In genomic region chr4:53115410-53115809, GRCm38 (mm10) we compare ENCODE assay signal across 9 mouse cellular contexts. TPM values are rescaled to one million over a fixed set of nuclear protein-coding genes. Genes with fewer than 3 reads are reported as not detected.
DNase-seq lines count a peak whose midpoint lies in the region; ATAC-seq lines count a peak whose summit lies in the region.
"Had no signal": no experiment of that assay in that cellular context is flagged by ENCODE, and none has a peak within 500 bp of the region (broad histone marks: within the 10 kb centered on the region; RNA-seq: fewer than 3 reads in every experiment).

No protein-coding gene starts in this region.

- no peak overlapping the region for H3K4me2 ChIP-seq in hindbrain, embryonic 16.5 days (ENCODE audit: low read length)
- no peak overlapping the region for H3K4me2 ChIP-seq in neural tube, embryonic 15.5 days
- H3K4me2 ChIP-seq in embryonic facial prominence, embryonic 11.5 days (ENCODE audit: low read depth, low read length), result no peak overlapping the region
- H3K4me2 ChIP-seq in forebrain, embryonic 16.5 days (ENCODE audit: low read length), result no peak overlapping the region
- H3K4me2 ChIP-seq: forebrain, embryonic 13.5 days had no signal

- no peak for ATAC-seq in hindbrain, embryonic 16.5 days
- ATAC-seq in neural tube, embryonic 15.5 days (ENCODE audit: low FRiP score), result no peak
- no peak for ATAC-seq in embryonic facial prominence, embryonic 11.5 days (replicated peaks; ENCODE audit: insufficient number of reproducible peaks, low FRiP score, low TSS enrichment, low read depth)
- ATAC-seq in forebrain, embryonic 16.5 days, result no peak
- ATAC-seq: forebrain, embryonic 13.5 days had no signal

- H3K36me3 ChIP-seq in hindbrain, embryonic 10.5 days, result no peaks in the 10 kb centered on the region
- no peaks in the 10 kb centered on the region for H3K36me3 ChIP-seq in hindbrain, embryonic 16.5 days (ENCODE audit: control insufficient read depth, insufficient read depth, low read length)
- H3K36me3 ChIP-seq in neural tube, embryonic 15.5 days, result no peaks in the 10 kb centered on the region
- no peaks in the 10 kb centered on the region for H3K36me3 ChIP-seq in embryonic facial prominence, embryonic 11.5 days (replicated peaks; ENCODE audit: control insufficient read depth, insufficient read depth, low read depth, low read length)
- 0 out of 2 replicates have a peak, but pooled peaks cover 3% of the 10 kb centered on the region for H3K36me3 ChIP-seq in forebrain, embryonic 16.5 days (ENCODE audit: control insufficient read depth, insufficient read depth)

- DNase-seq in hindbrain, embryonic 10.5 days (ENCODE audit: low spot score), result peak; percentile 47
- DNase-seq in neural tube, embryonic 10.5 days (ENCODE audit: extremely low spot score, low spot score), result peak; percentile 21
- DNase-seq in embryonic facial prominence, embryonic 11.5 days (ENCODE audit: low spot score), result peak; percentile 13
- DNase-seq in lung, postnatal 4 days, result peak; percentile 34 to 67
- DNase-seq in layer of hippocampus, adult 18-20 months (ENCODE audit: low spot score in 2 of 2), result no peak

- H3K9ac ChIP-seq in hindbrain, embryonic 16.5 days (ENCODE audit: low read depth, low read length), result no peak overlapping the region
- H3K9ac ChIP-seq in neural tube, embryonic 15.5 days (replicated peaks), result no peak overlapping the region
- no peak overlapping the region for H3K9ac ChIP-seq in embryonic facial prominence, embryonic 11.5 days (replicated peaks; ENCODE audit: low read length)
- no peak overlapping the region for H3K9ac ChIP-seq in forebrain, embryonic 16.5 days (replicated peaks; ENCODE audit: low read depth, low read length)
- H3K9ac ChIP-seq: forebrain, embryonic 13.5 days had no signal

- H3K9me3 ChIP-seq in hindbrain, embryonic 10.5 days, result no peaks in the 10 kb centered on the region
- H3K9me3 ChIP-seq in hindbrain, embryonic 16.5 days (ENCODE audit: control insufficient read depth, low read length), result no peaks in the 10 kb centered on the region
- no peaks in the 10 kb centered on the region for H3K9me3 ChIP-seq in neural tube, embryonic 15.5 days (replicated peaks)
- no peaks in the 10 kb centered on the region for H3K9me3 ChIP-seq in embryonic facial prominence, embryonic 11.5 days (replicated peaks; ENCODE audit: control insufficient read depth, low read length)
- H3K9me3 ChIP-seq in forebrain, embryonic 16.5 days (ENCODE audit: control insufficient read depth, low read length), result no peaks in the 10 kb centered on the region
- H3K9me3 ChIP-seq: forebrain, embryonic 13.5 days had no signal

- no peak overlapping the region for H3K4me3 ChIP-seq in hindbrain, embryonic 10.5 days
- H3K4me3 ChIP-seq in hindbrain, embryonic 16.5 days (ENCODE audit: low read length), result no peak overlapping the region
- H3K4me3 ChIP-seq in neural tube, embryonic 15.5 days (replicated peaks), result no peak overlapping the region
- no peak overlapping the region for H3K4me3 ChIP-seq in embryonic facial prominence, embryonic 11.5 days (ENCODE audit: low read depth, low read length)
- no peak overlapping the region for H3K4me3 ChIP-seq in forebrain, embryonic 16.5 days (replicated peaks; ENCODE audit: low read length)
- H3K4me3 ChIP-seq: forebrain, embryonic 13.5 days had no signal

- peak overlapping the region; percentile 53 for H3K27ac ChIP-seq in hindbrain, embryonic 10.5 days
- no peak overlapping the region for H3K27ac ChIP-seq in hindbrain, embryonic 16.5 days (ENCODE audit: low read depth, low read length)
- H3K27ac ChIP-seq in neural tube, embryonic 15.5 days (replicated peaks), result no peak overlapping the region
- H3K27ac ChIP-seq in embryonic facial prominence, embryonic 11.5 days (replicated peaks; ENCODE audit: low read depth, low read length), result no peak overlapping the region
- H3K27ac ChIP-seq in forebrain, embryonic 16.5 days (ENCODE audit: low read length), result no peak overlapping the region
- H3K27ac ChIP-seq: forebrain, embryonic 13.5 days had no signal

- WGBS in hindbrain, embryonic 10.5 days, result 37% methylated on average over 4 of the region's 4 CpGs
- 41% methylated on average over 4 of the region's 4 CpGs for WGBS in hindbrain, embryonic 16.5 days
- WGBS in neural tube, embryonic 15.5 days, result 60% methylated on average over 4 of the region's 4 CpGs
- 37% methylated on average over 4 of the region's 4 CpGs for WGBS in embryonic facial prominence, embryonic 11.5 days
- WGBS in forebrain, embryonic 16.5 days, result 56% methylated on average over 4 of the region's 4 CpGs

- no peaks in the 10 kb centered on the region for H3K27me3 ChIP-seq in hindbrain, embryonic 10.5 days (ENCODE audit: insufficient read depth, poor library complexity, severe bottlenecking)
- no peaks in the 10 kb centered on the region for H3K27me3 ChIP-seq in hindbrain, embryonic 16.5 days (replicated peaks; ENCODE audit: control insufficient read depth, insufficient read depth, low read length)
- H3K27me3 ChIP-seq in neural tube, embryonic 15.5 days (replicated peaks), result no peaks in the 10 kb centered on the region
- H3K27me3 ChIP-seq in embryonic facial prominence, embryonic 11.5 days (ENCODE audit: control insufficient read depth, insufficient read depth, low read length), result no peaks in the 10 kb centered on the region
- H3K27me3 ChIP-seq in forebrain, embryonic 16.5 days (replicated peaks; ENCODE audit: control insufficient read depth, insufficient read depth, low read length), result no peaks in the 10 kb centered on the region
- H3K27me3 ChIP-seq: forebrain, embryonic 13.5 days had no signal

- H3K4me1 ChIP-seq in hindbrain, embryonic 10.5 days (replicated peaks), result peaks cover 22% of the 10 kb centered on the region
- H3K4me1 ChIP-seq in hindbrain, embryonic 16.5 days (ENCODE audit: control insufficient read depth, insufficient read depth, low read depth, low read length), result no peaks in the 10 kb centered on the region
- H3K4me1 ChIP-seq in neural tube, embryonic 15.5 days, result 0 out of 2 replicates have a peak, but pooled peaks cover 7% of the 10 kb centered on the region
- no peaks in the 10 kb centered on the region for H3K4me1 ChIP-seq in embryonic facial prominence, embryonic 11.5 days (ENCODE audit: control insufficient read depth, insufficient read depth, low read length)
- H3K4me1 ChIP-seq in forebrain, embryonic 16.5 days (replicated peaks; ENCODE audit: control insufficient read depth, insufficient read depth, low read length), result peaks cover 4% of the 10 kb centered on the region; the same call in 1 of the 2 replicates

RNA-seq across cellular contexts. Expression of gene Abca1, which starts 44.3 kb away (rescaled TPM):
- 2.7 and 3.6 TPM in 2 replicates for polyA plus RNA-seq in hindbrain, embryonic 10.5 days (2016; fragmentation: Nextera tagmentation; extraction: Ambion mirVana)
- polyA plus RNA-seq in hindbrain, embryonic 16.5 days (2015; fragmentation: Nextera tagmentation; extraction: Ambion mirVana), result 9.4 and 10.0 TPM in 2 replicates
- polyA plus RNA-seq in neural tube, embryonic 15.5 days (2015; fragmentation: Nextera tagmentation; extraction: Ambion mirVana), result 8.8 and 9.0 TPM in 2 replicates
- 5.3 and 5.4 TPM in 2 replicates for polyA plus RNA-seq in embryonic facial prominence, embryonic 11.5 days (2014; fragmentation: Nextera tagmentation; extraction: Ambion mirVana)
- 10 to 100 TPM; 21.4 to 21.7 TPM for total RNA-seq in layer of hippocampus, adult 18-20 months (2021)
- polyA plus RNA-seq in forebrain, embryonic 16.5 days (2015; fragmentation: Nextera tagmentation; extraction: Ambion mirVana), result 8.9 and 11.7 TPM in 2 replicates

Comparison
In these comparisons a context has a peak if more than half of its experiments do, and no peak if none do; other contexts are left out.
1. DNase-seq: peak in hindbrain, embryonic 10.5 days (single experiment), neural tube, embryonic 10.5 days (single experiment), embryonic facial prominence, embryonic 11.5 days (single experiment) and lung, postnatal 4 days (2 of 2); none in layer of hippocampus, adult 18-20 months (0 of 2).